Mouse (Mus musculus): ENCODE results near the gene Cog1. TPM values are rescaled to one million over a fixed set of nuclear protein-coding genes. Genes with fewer than 3 reads are reported as not detected.

Gene Cog1
- polyA plus RNA-seq, 1 experiment from 2014 or later = 37.7 TPM

GRCm38 (mm10) chr11:113631302-113631701, 17.7 kb upstream of the Cog1 start:
- POLR2A ChIA-PET = interaction anchor here (0.7 to 0.9 kb wide), 2 partner anchors 19 to 338 kb away, joined by 4 to 5 read pairs; no protein-coding TSS in a partner anchor
- no peak for TF ChIP-seq CTCF (IDR thresholded peaks at IDR 0.05)
- in situ Hi-C loops (cut with MboI; ENCODE audit: low pct_unique_long_range_greater_than_20kb) = loop anchor here (5.0 to 25.0 kb wide), 4 partner anchors 334 to 1469 kb away; no protein-coding TSS in a partner anchor
- no peaks in the 10 kb centered on the region for H3K27me3 ChIP-seq
- no peak for ATAC-seq
- CTCF ChIA-PET = interaction anchor here (1.0 to 3.0 kb wide), 6 partner anchors 13 to 457 kb away, joined by 3 to 19 read pairs (median 4); no protein-coding TSS in a partner anchor
- DNase-seq (ENCODE audit: low read depth, low spot score) = no peak

GRCm38 (mm10) chr11:113631862-113632261, 17.1 kb upstream of the Cog1 start:
- no peak for ATAC-seq
- ChIA-PET CTCF (interaction anchor here (1.0 to 3.0 kb wide), 3 partner anchors 306 to 457 kb away, joined by 3 to 19 read pairs (median 16); no protein-coding TSS in a partner anchor), POLR2A (interaction anchor here (0.7 kb wide), 1 partner anchor 339 kb away, joined by 5 read pairs; no protein-coding TSS in a partner anchor)
- in situ Hi-C loops (cut with MboI; ENCODE audit: low pct_unique_long_range_greater_than_20kb) = loop anchor here (5.0 to 25.0 kb wide), 4 partner anchors 335 to 1470 kb away; no protein-coding TSS in a partner anchor
- no peak for TF ChIP-seq CTCF (IDR thresholded peaks at IDR 0.05)
- no peak for DNase-seq (ENCODE audit: low read depth, low spot score)
- H3K27me3 ChIP-seq = no peaks in the 10 kb centered on the region

- no peak for TF ChIP-seq CTCF (IDR thresholded peaks at IDR 0.05)
- H3K27me3 ChIP-seq = no peaks in the 10 kb centered on the region
- POLR2A ChIA-PET = no interaction called here
- in situ Hi-C loops (cut with MboI; ENCODE audit: low pct_unique_long_range_greater_than_20kb) = loop anchor here (5.0 to 25.0 kb wide), 4 partner anchors 335 to 1470 kb away; no protein-coding TSS in a partner anchor
- CTCF ChIA-PET = interaction anchor here (3.0 kb wide), 1 partner anchor 335 kb away, joined by 16 read pairs; no protein-coding TSS in a partner anchor
- ATAC-seq (no peak), DNase-seq (ENCODE audit: low read depth, low spot score) (no peak)
Measured at GRCm38 (mm10) chr11:113632303-113632702, 16.7 kb upstream of the Cog1 start.

- ATAC-seq (no peak), DNase-seq (ENCODE audit: low read depth, low spot score) (no peak)
- POLR2A ChIA-PET = interaction anchor here (0.8 kb wide), 1 partner anchor 337 kb away, joined by 3 read pairs; no protein-coding TSS in a partner anchor
- in situ Hi-C loops (cut with MboI; ENCODE audit: low pct_unique_long_range_greater_than_20kb) = loop anchor here (5.0 to 25.0 kb wide), 4 partner anchors 336 to 1471 kb away; no protein-coding TSS in a partner anchor
- TF ChIP-seq CTCF (IDR thresholded peaks at IDR 0.05) = no peak
- H3K27me3 ChIP-seq = no peaks in the 10 kb centered on the region
- CTCF ChIA-PET = interaction anchor here (0.8 to 1.0 kb wide), 3 partner anchors 336 to 458 kb away, joined by 3 read pairs; no protein-coding TSS in a partner anchor
Measured at GRCm38 (mm10) chr11:113633398-113633797, 15.6 kb upstream of the Cog1 start.

GRCm38 (mm10) chr11:113634699-113635121, 14.3 kb upstream of the Cog1 start:
- CTCF ChIA-PET = no interaction called here
- in situ Hi-C loops (cut with MboI; ENCODE audit: low pct_unique_long_range_greater_than_20kb) = loop anchor here (5.0 to 25.0 kb wide), 4 partner anchors 337 to 1472 kb away; no protein-coding TSS in a partner anchor
- POLR2A ChIA-PET = interaction anchor here (0.7 kb wide), 1 partner anchor 77 kb away, joined by 4 read pairs; no protein-coding TSS in a partner anchor
- no peak for TF ChIP-seq CTCF (IDR thresholded peaks at IDR 0.05)
- DNase-seq (ENCODE audit: low read depth, low spot score) (no peak), ATAC-seq (no peak)
- no peaks in the 10 kb centered on the region for H3K27me3 ChIP-seq

- ChIA-PET POLR2A (no interaction called here), CTCF (no interaction called here)
- ATAC-seq (no peak), DNase-seq (ENCODE audit: low read depth, low spot score) (no peak)
- in situ Hi-C loops (cut with MboI; ENCODE audit: low pct_unique_long_range_greater_than_20kb) = loop anchor here (25.0 kb wide), 2 partner anchors 826 to 1476 kb away; no protein-coding TSS in a partner anchor
- H3K27me3 ChIP-seq = no peaks in the 10 kb centered on the region
- TF ChIP-seq CTCF (IDR thresholded peaks at IDR 0.05) = no peak
Measured at GRCm38 (mm10) chr11:113638680-113639079, 10.3 kb upstream of the Cog1 start.

- CTCF ChIA-PET = no interaction called here
- in situ Hi-C loops (cut with MboI; ENCODE audit: low pct_unique_long_range_greater_than_20kb) = loop anchor here (25.0 kb wide), 2 partner anchors 833 to 1483 kb away; no protein-coding TSS in a partner anchor
- peak; percentile 51 for TF ChIP-seq CTCF (IDR thresholded peaks at IDR 0.05)
- POLR2A ChIA-PET = interaction anchor here (0.5 kb wide), 1 partner anchor 241 kb away, joined by 7 read pairs; no protein-coding TSS in a partner anchor
- no peak for DNase-seq (ENCODE audit: low read depth, low spot score)
- no peak for ATAC-seq
- no peaks in the 10 kb centered on the region for H3K27me3 ChIP-seq
Measured at GRCm38 (mm10) chr11:113645181-113645580, 3.8 kb upstream of the Cog1 start.

- ChIA-PET CTCF (interaction anchor here (1.8 kb wide), 1 partner anchor 163 kb away, joined by 10 read pairs; no protein-coding TSS in a partner anchor), POLR2A (no interaction called here)
- TF ChIP-seq CTCF (IDR thresholded peaks at IDR 0.05) = peak; percentile 93
- no peaks in the 10 kb centered on the region for H3K27me3 ChIP-seq
- DNase-seq (ENCODE audit: low read depth, low spot score) (no peak), ATAC-seq (peak; percentile 55)
- in situ Hi-C loops (cut with MboI; ENCODE audit: low pct_unique_long_range_greater_than_20kb) = loop anchor here (25.0 kb wide), 2 partner anchors 836 to 1486 kb away; no protein-coding TSS in a partner anchor
Measured at GRCm38 (mm10) chr11:113648152-113648551, 817 bp upstream of the Cog1 start.

GRCm38 (mm10) chr11:113649353-113650210, 613 bp downstream of the Cog1 start, which contains the start of gene Slc39a11:
Gene Slc39a11, minus strand, starts transcription at chr11:113650079.
- TF ChIP-seq CTCF (IDR thresholded peaks at IDR 0.05) = no peak
- ChIA-PET POLR2A (interaction anchor here (1.0 kb wide), 1 partner anchor 353 kb away, joined by 3 read pairs; no protein-coding TSS in a partner anchor), CTCF (interaction anchor here (1.0 to 2.3 kb wide), 2 partner anchors 29 to 162 kb away, joined by 3 to 4 read pairs; no protein-coding TSS in a partner anchor)
- ATAC-seq = peak; percentile 37
- no peaks in the 10 kb centered on the region for H3K27me3 ChIP-seq
- in situ Hi-C loops (cut with MboI; ENCODE audit: low pct_unique_long_range_greater_than_20kb) = loop anchor here (5.0 to 25.0 kb wide), 3 partner anchors 163 to 1487 kb away; no protein-coding TSS in a partner anchor
- no peak for DNase-seq (ENCODE audit: low read depth, low spot score)

Measured in Patski (cell line).